7 mouse cellular contexts compared by ENCODE assay signal in the genomic region with DNA sequence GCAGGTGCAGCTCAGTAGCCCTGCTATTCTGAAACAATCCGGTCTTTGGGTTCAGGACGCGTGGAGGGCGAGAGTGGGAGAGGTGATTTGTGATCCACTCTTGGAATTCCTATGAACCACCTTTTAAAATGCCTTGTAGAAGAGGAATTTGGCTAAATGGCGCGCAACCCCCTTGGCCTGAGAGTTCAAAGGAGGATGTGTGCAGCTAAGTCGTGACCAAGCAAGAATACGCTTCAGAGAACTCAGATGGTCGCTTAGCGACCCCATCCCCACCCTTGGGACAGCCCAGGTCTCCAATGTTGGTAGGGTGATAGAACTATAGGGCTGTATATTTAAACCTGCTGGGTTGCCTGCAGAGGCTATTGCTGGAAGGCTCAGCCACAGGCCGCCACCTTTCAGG. TPM values are rescaled to one million over a fixed set of nuclear protein-coding genes. Genes with fewer than 3 reads are reported as not detected.
DNase-seq lines count a peak whose midpoint lies in the region; ATAC-seq and TF ChIP-seq lines count a peak whose summit lies in the region.

No protein-coding gene starts in this region.

- no peak for TF ChIP-seq CTCF in intestine, postnatal 0 days (IDR thresholded peaks at IDR 0.05; ENCODE audit: low read depth)
- TF ChIP-seq CTCF in olfactory bulb, adult 2 months (IDR thresholded peaks at IDR 0.05; ENCODE audit: insufficient read depth, low read depth, low read length): no peak

- peak overlapping the region; percentile 81 for H3K4me2 ChIP-seq in liver, embryonic 11.5 days
- H3K4me2 ChIP-seq in forebrain, embryonic 13.5 days: peak overlapping the region; percentile 87
- H3K4me2 ChIP-seq in intestine, postnatal 0 days (replicated peaks; ENCODE audit: low read depth): peak overlapping the region; percentile 90

- H3K27ac ChIP-seq in liver, embryonic 11.5 days (ENCODE audit: low read depth, low read length): no peak overlapping the region
- H3K27ac ChIP-seq in forebrain, embryonic 13.5 days: peak overlapping the region; percentile 74; the same call in 1 of the 2 replicates
- H3K27ac ChIP-seq in intestine, postnatal 0 days (ENCODE audit: low read depth, low read length): no peak overlapping the region
- peak overlapping the region; percentile 76 for H3K27ac ChIP-seq in olfactory bulb, adult 2 months (ENCODE audit: insufficient read depth, low read depth, low read length)

- peaks cover 37% of the 10 kb centered on the region for H3K27me3 ChIP-seq in liver, embryonic 11.5 days (replicated peaks; ENCODE audit: control insufficient read depth, insufficient read depth, low read length)
- H3K27me3 ChIP-seq in forebrain, embryonic 13.5 days: peaks cover 6% of the 10 kb centered on the region; the same call in 1 of the 2 replicates
- H3K27me3 ChIP-seq in intestine, postnatal 0 days (replicated peaks; ENCODE audit: control insufficient read depth, insufficient read depth, low read length): peaks cover 14% of the 10 kb centered on the region

- no peaks in the 10 kb centered on the region for H3K9me3 ChIP-seq in liver, embryonic 11.5 days (ENCODE audit: control insufficient read depth, low read length)
- H3K9me3 ChIP-seq in forebrain, embryonic 13.5 days (replicated peaks): no peaks in the 10 kb centered on the region
- no peaks in the 10 kb centered on the region for H3K9me3 ChIP-seq in intestine, postnatal 0 days (ENCODE audit: control insufficient read depth)

- TF ChIP-seq POLR2A in olfactory bulb, adult 2 months (IDR thresholded peaks at IDR 0.05; ENCODE audit: insufficient read depth, low read depth, low read length): no peak

- H3K4me1 ChIP-seq in liver, embryonic 11.5 days (replicated peaks; ENCODE audit: control insufficient read depth, insufficient read depth, low read length): no peaks in the 10 kb centered on the region
- peaks cover 51% of the 10 kb centered on the region for H3K4me1 ChIP-seq in forebrain, embryonic 13.5 days
- no peaks in the 10 kb centered on the region for H3K4me1 ChIP-seq in intestine, postnatal 0 days (replicated peaks; ENCODE audit: control insufficient read depth, insufficient read depth, low read length)
- H3K4me1 ChIP-seq in olfactory bulb, adult 2 months (ENCODE audit: control insufficient read depth, insufficient read depth, low read length): peaks cover 15% of the 10 kb centered on the region

- no peak for DNase-seq in liver, embryonic 11.5 days (ENCODE audit: low spot score)
- no peak for DNase-seq in liver
- no peak for DNase-seq in gastrocnemius, postnatal 10 days

- no peak for ATAC-seq in liver, embryonic 11.5 days (replicated peaks; ENCODE audit: low FRiP score)
- no peak for ATAC-seq in forebrain, embryonic 13.5 days
- ATAC-seq in intestine, postnatal 0 days: no peak
- ATAC-seq in granulocyte monocyte progenitor cell, adult 5-6 weeks (replicated peaks; ENCODE audit: poor library complexity, severe bottlenecking): no peak

- no peak overlapping the region for H3K9ac ChIP-seq in liver, embryonic 11.5 days (ENCODE audit: low read depth, low read length)
- peak overlapping the region; percentile 86 for H3K9ac ChIP-seq in forebrain, embryonic 13.5 days
- no peak overlapping the region for H3K9ac ChIP-seq in intestine, postnatal 0 days (ENCODE audit: low read depth, low read length)

- peak overlapping the region; percentile 54 for H3K4me3 ChIP-seq in liver, embryonic 11.5 days (ENCODE audit: low read depth, low read length)
- peak overlapping the region; percentile 60 for H3K4me3 ChIP-seq in forebrain, embryonic 13.5 days
- peak overlapping the region; percentile 61 for H3K4me3 ChIP-seq in intestine, postnatal 0 days (ENCODE audit: low read depth, low read length)
- peak overlapping the region; percentile 87 for H3K4me3 ChIP-seq in olfactory bulb, adult 2 months (ENCODE audit: insufficient read depth, low read depth, low read length)

- no peaks in the 10 kb centered on the region for H3K36me3 ChIP-seq in liver, embryonic 11.5 days (ENCODE audit: control insufficient read depth, insufficient read depth, low read length)
- no peaks in the 10 kb centered on the region for H3K36me3 ChIP-seq in forebrain, embryonic 13.5 days (ENCODE audit: poor library complexity, severe bottlenecking)
- H3K36me3 ChIP-seq in intestine, postnatal 0 days (ENCODE audit: control insufficient read depth, insufficient read depth): no peaks in the 10 kb centered on the region

- WGBS in liver, embryonic 11.5 days: 13% methylated on average over 11 of the region's 11 CpGs
- WGBS in forebrain, embryonic 13.5 days: 8% methylated on average over 11 of the region's 11 CpGs
- WGBS in intestine, postnatal 0 days: 36% methylated on average over 11 of the region's 11 CpGs
- WGBS in olfactory bulb, adult 2 months: 10% methylated on average over 11 of the region's 11 CpGs

RNA-seq across cellular contexts. Expression of gene Limch1, which starts 1.1 kb away (rescaled TPM):
- 11.6 and 13.4 TPM in 2 replicates for polyA plus RNA-seq in liver, embryonic 11.5 days (2014; fragmentation: Nextera tagmentation; extraction: Ambion mirVana)
- polyA plus RNA-seq in forebrain, embryonic 13.5 days (2015; fragmentation: Nextera tagmentation; extraction: Ambion mirVana): 48.4 and 48.7 TPM in 2 replicates
- polyA plus RNA-seq in intestine, postnatal 0 days (2015; fragmentation: Nextera tagmentation; extraction: Ambion mirVana): 6.7 and 7.7 TPM in 2 replicates
- polyA plus RNA-seq in olfactory bulb, adult 2 months (2012; ENCODE audit: insufficient read depth, insufficient read length, low replicate concordance, missing spikeins): not detected in 2 replicates
- total RNA-seq in gastrocnemius, postnatal 10 days (2021): 100 to 1,000 TPM; 166 to 172 TPM
- total RNA-seq in granulocyte monocyte progenitor cell, adult 5-6 weeks (2014; fragmentation: Nextera tagmentation): not detected in 2 replicates
- not detected in 2 replicates for total RNA-seq in granulocyte monocyte progenitor cell, adult 5-6 weeks (2017)

Comparison
In these comparisons a context has a peak if more than half of its experiments do, and no peak if none do; other contexts are left out.
1. H3K27ac ChIP-seq: peak in forebrain, embryonic 13.5 days (single experiment) and olfactory bulb, adult 2 months (single experiment); none in liver, embryonic 11.5 days (single experiment) and intestine, postnatal 0 days (single experiment).
2. Peak in every context shown above with its lines, with median percentiles within 50 percentile points of each other: H3K4me2 ChIP-seq and H3K4me3 ChIP-seq.